Mouse (Mus musculus): ENCODE results near the gene Nelfb. TPM values are rescaled to one million over a fixed set of nuclear protein-coding genes. Genes with fewer than 3 reads are reported as not detected.

Gene Nelfb
- total RNA-seq (2023) = 71.6 to 75.6 TPM (median 72.5 TPM) in 4 replicates

DNA sequence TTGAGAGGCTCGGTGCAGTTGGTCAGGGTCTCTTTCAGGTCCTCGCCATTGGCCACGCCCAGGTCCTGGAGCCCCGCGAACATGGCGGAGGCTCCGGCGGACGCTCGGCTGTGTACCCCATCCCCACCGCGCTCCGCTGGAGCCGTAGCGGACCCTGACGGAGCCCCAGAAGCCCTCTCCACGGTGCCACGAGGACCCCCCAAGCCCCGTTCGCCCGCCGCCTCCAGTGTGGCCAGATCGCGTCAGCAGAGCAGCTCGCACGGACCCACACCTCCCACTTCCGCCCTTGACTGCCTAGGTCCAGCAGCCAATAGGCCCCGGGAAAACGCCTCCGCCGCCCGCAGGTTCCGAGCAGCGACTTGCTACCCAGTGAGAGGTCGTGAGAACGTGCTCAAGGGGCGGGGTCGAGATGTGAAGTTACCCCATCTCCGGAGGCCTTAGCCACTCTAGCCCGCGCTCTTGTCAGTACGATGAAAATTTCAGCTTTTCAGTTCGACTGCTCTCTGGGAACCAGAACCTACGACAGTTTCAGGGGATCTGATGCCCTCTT lies at the start of gene Nelfb:
Gene Nelfb (minus strand): TSS at position 369 of the 550 bp plus-strand sequence.

GRCm38 (mm10) chr2:25255284-25255779 lies 44.0 kb upstream of the Nelfb start, which contains the start of gene Tmem203:
Gene Tmem203 (plus strand): TSS chr2:25255439.

DNA sequence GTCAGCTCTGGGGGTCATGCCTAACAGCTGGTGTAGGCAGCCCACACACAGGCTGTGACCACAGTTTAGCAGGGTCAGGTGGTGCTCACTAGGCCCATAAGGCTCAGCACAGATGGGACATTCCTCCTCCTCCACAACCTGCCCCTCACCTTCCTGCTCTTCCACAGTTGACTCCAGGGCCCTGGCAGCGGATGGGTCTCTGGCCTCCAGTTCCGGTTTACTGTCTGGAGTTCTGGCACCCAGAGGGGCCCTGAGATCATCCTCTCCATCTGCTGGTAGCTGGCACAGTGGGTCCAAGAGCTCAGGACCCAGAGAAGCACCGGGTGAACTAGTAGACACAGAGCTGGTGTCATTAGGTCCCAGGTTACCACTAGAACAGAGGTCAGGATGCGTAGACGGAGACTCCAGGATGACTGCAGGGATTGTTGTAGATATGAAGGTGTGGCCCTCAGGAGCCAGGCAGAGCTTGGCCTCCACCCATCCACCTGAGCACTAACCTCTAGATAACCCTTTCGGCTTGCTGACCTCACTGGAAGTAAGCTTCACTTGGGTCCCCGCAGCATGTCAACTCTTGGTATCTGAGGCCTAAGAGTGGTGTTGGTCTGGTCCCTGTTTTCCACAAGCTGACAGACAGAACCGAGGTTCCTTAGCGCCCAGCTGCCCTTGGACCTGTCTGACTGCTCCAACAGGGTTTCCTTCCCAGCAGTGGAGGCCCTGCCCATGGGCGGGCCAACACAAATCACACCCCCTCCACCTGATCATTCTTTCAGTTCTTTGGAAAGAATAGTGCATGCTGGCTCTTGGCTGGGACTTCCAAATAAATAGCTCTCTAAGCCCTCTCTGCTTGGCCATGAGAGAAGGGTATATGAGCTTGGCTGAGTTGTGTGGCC lies 35.1 kb upstream of the Nelfb start, which contains the start of gene AL732309.1:
Gene AL732309.1 (minus strand): TSS at position 681 of the 890 bp plus-strand sequence.

DNA sequence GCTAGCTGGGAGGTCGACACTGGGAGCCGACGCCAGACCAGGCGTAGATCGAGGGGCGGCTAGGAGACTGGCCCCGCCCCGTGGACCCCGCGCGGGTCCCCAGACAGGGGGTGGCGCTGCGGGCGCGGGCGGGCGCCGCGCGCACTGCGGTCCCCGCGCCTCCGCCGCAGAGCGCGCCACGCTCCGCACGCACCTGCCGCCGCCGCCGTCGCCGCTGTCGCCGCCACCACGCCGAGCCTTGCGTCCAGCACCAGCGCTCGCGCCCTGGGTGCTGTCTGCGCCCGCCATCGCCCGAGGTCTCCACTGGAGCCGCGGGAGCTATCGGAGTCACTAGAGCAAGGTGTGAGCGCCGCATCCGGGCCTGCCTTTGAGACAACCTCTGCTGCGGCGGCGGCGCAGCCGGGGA lies 30.8 kb upstream of the Nelfb start, which contains the start of the genes Rnf208 and Cysrt1:
Gene Rnf208 (plus strand): TSS at position 155 of the 406 bp plus-strand sequence.
Gene Cysrt1 (minus strand): TSS at position 352 of the 406 bp plus-strand sequence.

GRCm38 (mm10) chr2:25236614-25237013 lies 25.3 kb upstream of the Nelfb start, which contains the start of gene Rnf224:
Gene Rnf224 (minus strand): TSS chr2:25236787.

GRCm38 (mm10) chr2:25234050-25234449 lies 22.8 kb upstream of the Nelfb start, which contains the start of gene Slc34a3:
Gene Slc34a3 (minus strand): TSS chr2:25234364.

GRCm38 (mm10) chr2:25224492-25224765 lies 13.1 kb upstream of the Nelfb start, which contains the start of gene Tubb4b:
Gene Tubb4b (minus strand): TSS chr2:25224702.

DNA sequence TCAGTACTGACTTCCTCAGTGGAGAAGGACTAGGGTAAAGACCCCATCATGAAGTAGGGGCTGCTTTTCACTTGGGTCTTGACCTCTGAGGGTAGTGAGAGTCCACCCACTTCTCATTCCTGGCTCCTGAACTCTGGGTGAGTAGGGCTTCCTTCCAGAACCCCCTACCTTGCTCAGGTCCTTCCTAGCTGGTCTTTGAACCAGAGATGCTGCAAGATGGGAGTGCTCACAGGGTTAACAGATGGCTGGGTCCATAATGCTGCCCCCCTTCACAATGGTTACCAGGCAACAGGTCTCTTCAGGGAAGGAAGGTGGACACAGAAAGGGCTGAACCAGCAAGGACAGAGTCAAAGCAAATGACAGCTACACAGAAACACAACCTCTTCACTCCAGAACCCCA lies 7.2 kb upstream of the Nelfb start, which contains the start of gene Fam166a:
Gene Fam166a (plus strand): TSS at position 301 of the 400 bp plus-strand sequence.

DNA sequence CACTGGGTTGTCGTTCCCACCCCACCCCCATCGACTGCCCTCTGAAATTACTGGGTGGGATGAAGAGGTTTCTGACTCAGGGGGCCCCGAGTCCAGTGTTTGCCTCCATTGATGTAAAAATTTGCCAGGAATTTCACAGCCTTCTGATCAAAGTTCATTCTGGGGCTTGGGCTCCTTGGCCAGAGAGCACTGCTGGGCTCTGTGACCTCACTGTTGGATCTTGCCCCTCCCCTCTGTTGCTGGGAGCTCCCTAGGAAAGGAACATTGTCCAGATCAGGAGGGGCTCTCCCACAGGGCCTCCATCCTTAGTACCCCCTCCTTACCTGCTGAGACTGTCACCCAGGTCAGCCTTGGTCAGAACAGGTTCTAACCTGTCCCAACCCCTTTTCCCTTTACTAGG lies 3.2 kb upstream of the Nelfb start, which contains the start of gene Stpg3:
Gene Stpg3 (minus strand): TSS at position 194 of the 400 bp plus-strand sequence.

DNA sequence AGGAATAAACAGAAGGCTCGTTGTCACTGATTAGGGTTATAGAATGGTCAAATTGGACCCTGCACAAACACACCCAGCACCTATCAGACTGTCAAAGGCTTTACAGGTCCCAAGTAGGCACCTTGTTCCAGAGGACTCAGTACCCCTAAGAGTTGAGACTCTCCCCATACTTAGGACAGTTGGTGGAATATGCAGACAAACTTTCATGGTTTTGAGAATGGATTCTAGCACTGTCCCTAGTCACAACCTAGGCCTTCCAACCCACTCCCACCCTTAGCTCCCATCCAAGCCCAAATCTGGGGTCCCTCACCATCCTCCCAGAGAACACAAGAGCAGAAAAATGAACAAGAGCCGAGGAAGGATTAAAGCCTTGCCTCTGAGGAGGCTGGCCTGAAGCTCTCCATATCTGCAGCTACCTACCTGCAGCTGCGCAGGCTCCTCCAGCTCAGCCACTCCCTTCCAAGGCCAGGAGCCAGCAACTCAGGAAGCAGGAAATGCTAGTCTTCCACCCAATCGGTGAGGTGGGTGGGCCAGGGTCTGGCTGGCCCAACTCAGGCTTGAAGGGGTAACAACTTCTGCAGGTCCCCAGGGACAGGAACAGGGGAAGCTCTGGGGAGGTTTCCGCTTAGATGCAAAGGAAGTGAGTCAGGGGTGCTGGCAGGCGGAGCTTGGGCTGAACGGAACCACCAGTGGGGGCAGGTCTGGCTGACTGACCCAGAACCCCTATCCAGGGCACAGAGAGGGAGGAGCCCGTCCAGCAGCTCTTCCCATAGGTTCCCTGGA lies 14.9 kb downstream of the Nelfb start, which contains the start of gene Tor4a:
Gene Tor4a (minus strand): TSS at position 715 of the 783 bp plus-strand sequence.

GRCm38 (mm10) chr2:25180478-25180903 lies 30.8 kb downstream of the Nelfb start, which contains the start of gene Nrarp:
Gene Nrarp (plus strand): TSS chr2:25180758.

Other genes with a start within 250 kb of the Nelfb start
- 11.7 to 12.7 TPM (median 12.3 TPM) in 4 replicates for gene Dph7, start 249.1 kb downstream of the Nelfb start, total RNA-seq (2023)
- 19.0 to 23.1 TPM (median 21.2 TPM) in 4 replicates for gene Mrpl41, start 236.4 kb downstream of the Nelfb start, total RNA-seq (2023)
- gene Pnpla7, start 235.5 kb downstream of the Nelfb start, total RNA-seq (2023) = 120 to 131 TPM (median 127 TPM) in 4 replicates
- gene Nsmf, start 157.1 kb downstream of the Nelfb start, total RNA-seq (2023) = 38.8 to 54.8 TPM (median 42.4 TPM) in 4 replicates
- gene Entpd8, start 131.2 kb downstream of the Nelfb start, total RNA-seq (2023) = not detected in 4 replicates
- gene Noxa1, start 116.3 kb downstream of the Nelfb start, total RNA-seq (2023) = not detected in 4 replicates
- gene Nrarp, start 30.7 kb downstream of the Nelfb start, total RNA-seq (2023) = 5.2 to 8.3 TPM (median 7.2 TPM) in 4 replicates
- gene Tor4a, start 14.6 kb downstream of the Nelfb start, total RNA-seq (2023) = 29.8 to 31.9 TPM (median 30.9 TPM) in 4 replicates
- not detected in 4 replicates for gene Stpg3, start 3.1 kb upstream of the Nelfb start, total RNA-seq (2023)
- 0.89 TPM in 1 of 4 replicates, not detected in the others for gene Fam166a, start 7.3 kb upstream of the Nelfb start, total RNA-seq (2023)
- 101 to 123 TPM (median 110 TPM) in 4 replicates for gene Tubb4b, start 13.2 kb upstream of the Nelfb start, total RNA-seq (2023)
- gene Slc34a3, start 22.9 kb upstream of the Nelfb start, total RNA-seq (2023) = not detected in 4 replicates
- gene Rnf224, start 25.3 kb upstream of the Nelfb start, total RNA-seq (2023) = not detected in 4 replicates
- not detected in 4 replicates for gene Rnf208, start 30.8 kb upstream of the Nelfb start, total RNA-seq (2023)
- not detected in 4 replicates for gene Cysrt1, start 31.0 kb upstream of the Nelfb start, total RNA-seq (2023)
- 4.6 to 12.8 TPM (median 6.9 TPM) in 4 replicates for gene AL732309.1, start 35.4 kb upstream of the Nelfb start, total RNA-seq (2023)
- gene Tmem203, start 44.0 kb upstream of the Nelfb start, total RNA-seq (2023) = 18.8 to 26.6 TPM (median 24.1 TPM) in 4 replicates
- gene Tprn, start 51.1 kb upstream of the Nelfb start, total RNA-seq (2023) = 13.6 to 20.3 TPM (median 14.4 TPM) in 4 replicates
- gene Ssna1, start 60.9 kb upstream of the Nelfb start, total RNA-seq (2023) = 30.8 to 37.7 TPM (median 35.7 TPM) in 4 replicates
- gene Anapc2, start 61.0 kb upstream of the Nelfb start, total RNA-seq (2023) = 101 to 113 TPM (median 107 TPM) in 4 replicates
- not detected in 4 replicates for gene Tmem210, start 76.7 kb upstream of the Nelfb start, total RNA-seq (2023)
- gene Lrrc26, start 78.4 kb upstream of the Nelfb start, total RNA-seq (2023) = not detected in 4 replicates
- gene Grin1, start 107.7 kb upstream of the Nelfb start, total RNA-seq (2023) = not detected in 4 replicates
- gene Man1b1, start 120.8 kb upstream of the Nelfb start, total RNA-seq (2023) = 39.7 to 50.0 TPM (median 47.1 TPM) in 4 replicates
- gene Dpp7, start 144.9 kb upstream of the Nelfb start, total RNA-seq (2023) = 41.2 to 46.3 TPM (median 43.4 TPM) in 4 replicates
- 22.5 to 35.7 TPM (median 25.5 TPM) in 4 replicates for gene Uap1l1, start 154.2 kb upstream of the Nelfb start, total RNA-seq (2023)
- 0.48 to 0.85 TPM in 2 of 4 replicates, not detected in the others for gene Sapcd2, start 160.8 kb upstream of the Nelfb start, total RNA-seq (2023)
- not detected in 4 replicates for gene Entpd2, start 184.4 kb upstream of the Nelfb start, total RNA-seq (2023)
- gene Npdc1, start 187.9 kb upstream of the Nelfb start, total RNA-seq (2023) = not detected in 4 replicates
- not detected in 4 replicates for gene Fut7, start 211.8 kb upstream of the Nelfb start, total RNA-seq (2023)
- gene Abca2, start 217.2 kb upstream of the Nelfb start, total RNA-seq (2023) = 44.9 to 53.9 TPM (median 49.1 TPM) in 4 replicates
- gene Clic3, start 245.3 kb upstream of the Nelfb start, total RNA-seq (2023) = 0.83 TPM in 1 of 4 replicates, not detected in the others
- 115 to 135 TPM (median 127 TPM) in 4 replicates for gene Paxx, start 249.6 kb upstream of the Nelfb start, total RNA-seq (2023)

All from B cell, adult 62 days (primary cell).